Mouse (Mus musculus) stomach, embryonic 14.5 days (tissue): ENCODE measurements around the gene Slc39a8. TPM values are rescaled to one million over a fixed set of nuclear protein-coding genes. Genes with fewer than 3 reads are reported as not detected.
A peak's percentile ranks its signal among the peaks of the same experiment; 100 is the strongest.

Source experiments
- ATAC-seq: fragments of 200-750 bp; cut with Nextera tagmentation; 2 replicates; pipeline ENCODE4 v1.8.0; 2017; ENCODE audit warnings: low read depth, moderate TSS enrichment; ENCODE audit not compliant: insufficient number of reproducible peaks, insufficient read depth, low FRiP score
- H3K27ac ChIP-seq: fragments of 300-500 bp; sonication (generic); 2 replicates; pipeline ENCODE4 v1.5.1; 2014; ENCODE audit warnings: mild to moderate bottlenecking, low read length, moderate library complexity, mixed read lengths
- H3K27me3 ChIP-seq: fragments of 300-500 bp; sonication (generic); 2 replicates; pipeline ENCODE4 v1.6.1; 2014; ENCODE audit warnings: low read length, control low read depth, mixed read lengths; ENCODE audit not compliant: control insufficient read depth, insufficient read depth
- H3K36me3 ChIP-seq: fragments of 300-500 bp; sonication (generic); 2 replicates; pipeline ENCODE4 v1.6.1; 2014; ENCODE audit warnings: mild to moderate bottlenecking, control low read depth, low read length, moderate library complexity, mixed read lengths; ENCODE audit not compliant: control insufficient read depth, insufficient read depth
- H3K4me1 ChIP-seq: fragments of 300-500 bp; sonication (generic); 2 replicates; pipeline ENCODE4 v1.6.1; 2014; ENCODE audit warnings: low read length, control low read depth, mixed read lengths; ENCODE audit not compliant: control insufficient read depth, insufficient read depth
- H3K4me2 ChIP-seq: fragments of 300-500 bp; sonication (generic); replicated peaks from 2 replicates; pipeline ENCODE4 v1.6.1; 2014; ENCODE audit warnings: low read depth, low read length, control low read depth
- H3K4me3 ChIP-seq: fragments of 300-500 bp; sonication (generic); 2 replicates; pipeline ENCODE4 v1.5.1; 2014; ENCODE audit warnings: low read depth, low read length, control low read depth
- H3K9ac ChIP-seq: fragments of 300-500 bp; sonication (generic); replicated peaks from 2 replicates; pipeline ENCODE4 v1.6.1; 2014; ENCODE audit warnings: low read depth, mild to moderate bottlenecking, control low read depth, low read length, moderate library complexity, mixed read lengths
- H3K9me3 ChIP-seq: fragments of 300-500 bp; sonication (generic); 2 replicates; pipeline ENCODE4 v1.6.1; 2016; ENCODE audit warnings: low read depth, low read length, control low read depth; ENCODE audit not compliant: control insufficient read depth
- WGBS: fragments of 180-500 bp; shearing (Covaris S2); extraction: QIAGEN DNeasy Blood & Tissue Kit; methylation state at CpG from one replicate; pipeline ENCODE4 v1.1.7; 2014; 5-methylcytosine and 5-hydroxymethylcytosine counted together
- polyA plus RNA-seq: library from polyadenylated mRNA; unstranded; fragments of >200 nt; fragmentation: Nextera tagmentation; extraction: Ambion mirVana; gene quantifications from 2 replicates; pipeline ENCODE4 v1.2.1, GENCODE M21; 2014

Gene Slc39a8
- polyA plus RNA-seq, 1 experiment from 2014 or later: 7.1 TPM

DNA sequence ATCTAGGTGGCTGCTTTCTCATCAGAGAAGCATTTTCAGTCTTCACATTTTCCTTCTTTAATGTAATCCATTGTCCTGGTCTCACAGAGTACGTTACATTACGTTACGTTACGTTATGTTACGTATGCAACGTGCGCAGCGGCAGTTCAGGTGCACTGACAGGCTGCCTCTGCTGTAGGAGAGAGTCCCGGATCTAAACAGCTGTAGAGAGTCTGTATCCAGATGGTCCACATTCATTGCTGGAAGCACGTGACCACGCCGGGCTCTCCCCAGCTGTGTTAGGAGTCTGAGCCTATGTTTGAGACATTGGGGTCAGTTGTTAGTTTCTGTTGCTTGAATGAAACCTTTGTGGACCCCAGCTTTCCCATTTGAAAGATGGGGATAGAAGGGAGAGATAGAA is 15.1 kb downstream of the Slc39a8 start:
- Histone ChIP-seq H3K27ac (no peak overlapping the region), H3K9ac (no peak overlapping the region), H3K4me1 (no peaks in the 10 kb centered on the region), H3K4me2 (no peak overlapping the region), H3K4me3 (no peak overlapping the region), H3K9me3 (no peaks in the 10 kb centered on the region), H3K27me3 (no peaks in the 10 kb centered on the region), H3K36me3 (no peaks in the 10 kb centered on the region)
- ATAC-seq: no peak
- WGBS: 71% methylated on average over 12 of the region's 12 CpGs

DNA sequence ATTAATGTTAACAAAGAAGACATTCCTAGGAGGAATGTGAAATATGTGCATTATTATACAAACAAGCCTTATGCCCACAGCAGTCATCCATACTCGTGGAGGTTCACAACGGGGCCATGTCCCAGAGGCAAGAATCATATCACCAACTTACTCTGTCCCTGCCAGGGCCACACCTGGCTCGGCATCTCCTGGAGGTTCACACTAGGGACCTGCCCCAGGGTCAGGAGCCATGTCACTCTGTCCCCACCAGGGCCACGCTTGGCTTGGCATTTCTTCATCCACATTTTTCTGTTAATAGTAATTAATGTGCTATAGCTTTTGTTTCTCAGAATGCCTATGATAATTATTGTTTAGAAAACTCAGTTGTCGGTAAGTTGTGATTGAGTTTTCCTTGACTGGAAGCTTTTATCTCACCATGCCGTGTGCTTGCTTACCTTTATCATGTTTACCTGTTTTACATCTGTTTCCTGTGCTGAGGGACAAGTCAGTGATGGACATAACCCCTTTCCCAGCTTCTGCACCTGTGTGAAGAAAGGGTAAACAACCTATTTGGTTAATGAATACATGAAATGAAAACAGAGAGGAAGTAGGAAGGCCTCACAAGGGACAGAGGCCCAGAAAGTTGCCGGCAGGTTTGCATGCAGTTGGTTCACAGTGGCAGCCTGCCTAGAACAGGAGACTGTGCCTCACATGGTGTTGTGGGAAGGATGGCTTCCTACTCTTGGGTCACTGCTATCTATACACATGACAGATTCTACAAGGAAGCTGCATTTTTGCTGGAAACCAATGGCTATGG is 16.8 kb downstream of the Slc39a8 start:
- Histone ChIP-seq H3K27ac (no peak overlapping the region), H3K36me3 (no peaks in the 10 kb centered on the region), H3K4me3 (no peak overlapping the region), H3K9ac (no peak overlapping the region), H3K4me2 (no peak overlapping the region), H3K27me3 (no peaks in the 10 kb centered on the region), H3K9me3 (no peaks in the 10 kb centered on the region), H3K4me1 (no peaks in the 10 kb centered on the region)
- 0 out of 2 replicates have a peak, but pooled peaks have one; percentile 30 for ATAC-seq
- 50% methylated on average over 7 of the region's 7 CpGs for WGBS

DNA sequence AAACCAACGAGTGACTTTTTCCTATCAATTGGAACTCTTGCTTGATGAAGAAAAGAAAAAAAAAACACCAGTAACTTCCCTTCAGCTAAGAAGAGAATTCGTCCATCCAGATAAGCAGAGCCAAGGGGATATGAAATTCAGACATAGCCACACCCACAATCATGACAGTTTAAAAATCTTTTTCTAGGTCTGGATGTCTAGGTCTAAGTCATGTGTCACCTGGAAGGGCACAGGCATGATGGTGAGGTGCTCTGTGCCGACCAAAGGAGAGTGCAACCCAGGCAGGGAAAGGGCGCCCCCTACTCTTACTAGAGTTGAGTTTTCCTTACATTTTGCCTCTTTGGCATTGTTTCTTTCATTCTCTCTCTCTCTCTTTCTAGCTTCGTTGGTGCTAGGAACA is 18.1 kb downstream of the Slc39a8 start:
- WGBS: 62% methylated on average over 5 of the region's 5 CpGs
- no peaks in the 10 kb centered on the region for H3K9me3 ChIP-seq
- ATAC-seq: no peak
- H3K9ac ChIP-seq: no peak overlapping the region
- H3K4me1 ChIP-seq: no peaks in the 10 kb centered on the region
- no peaks in the 10 kb centered on the region for H3K36me3 ChIP-seq
- no peak overlapping the region for H3K4me2 ChIP-seq
- H3K27ac ChIP-seq: no peak overlapping the region
- H3K27me3 ChIP-seq: no peaks in the 10 kb centered on the region
- no peak overlapping the region for H3K4me3 ChIP-seq

DNA sequence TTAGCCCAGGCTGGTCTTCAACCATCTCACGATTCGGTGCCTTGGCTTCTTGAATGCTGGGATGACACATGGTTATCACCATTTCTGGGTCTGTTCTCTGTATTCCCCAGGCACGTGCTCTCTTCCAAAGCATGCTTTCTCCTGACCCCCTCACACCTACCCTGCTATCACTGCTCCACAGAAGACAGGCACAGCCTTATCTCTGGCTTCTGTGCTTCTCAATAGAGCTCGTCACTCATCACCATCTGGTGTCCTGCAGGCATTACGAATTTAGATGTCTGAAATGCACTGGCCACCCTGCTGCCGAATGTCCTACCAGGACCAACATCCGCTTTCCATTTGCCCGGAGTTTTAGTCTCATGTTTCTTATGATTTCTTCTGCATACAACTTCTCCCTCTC is 18.6 kb downstream of the Slc39a8 start:
- Histone ChIP-seq H3K9me3 (no peaks in the 10 kb centered on the region), H3K27me3 (no peaks in the 10 kb centered on the region), H3K4me1 (no peaks in the 10 kb centered on the region), H3K36me3 (no peaks in the 10 kb centered on the region), H3K4me3 (no peak overlapping the region), H3K9ac (no peak overlapping the region), H3K4me2 (no peak overlapping the region), H3K27ac (no peak overlapping the region)
- peak; percentile 24; the same call in 1 of the 2 replicates for ATAC-seq
- 78% methylated on average over 8 of the region's 8 CpGs for WGBS

DNA sequence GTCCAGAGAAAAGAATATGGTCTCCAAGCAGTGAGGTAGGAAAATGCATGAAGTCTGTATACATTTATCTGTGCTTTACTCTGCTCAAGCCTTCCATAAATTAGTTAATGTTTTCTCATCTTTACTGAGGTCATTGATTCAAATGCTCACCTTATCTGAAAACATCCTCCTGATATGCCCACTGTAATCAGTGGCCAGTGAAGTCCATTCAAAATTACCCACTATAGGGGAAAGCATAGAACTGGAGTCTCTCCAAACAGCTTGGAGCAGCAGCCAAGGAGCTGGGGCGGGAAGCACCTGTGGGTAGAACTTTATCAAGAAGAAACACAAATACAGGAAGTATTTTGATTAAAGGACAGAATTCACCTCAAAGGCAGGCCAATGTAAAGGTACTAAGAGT is 19.8 kb downstream of the Slc39a8 start:
- no peaks in the 10 kb centered on the region for H3K36me3 ChIP-seq
- H3K9me3 ChIP-seq: no peaks in the 10 kb centered on the region
- H3K4me2 ChIP-seq: no peak overlapping the region
- no peak overlapping the region for H3K27ac ChIP-seq
- no peaks in the 10 kb centered on the region for H3K27me3 ChIP-seq
- no peak overlapping the region for H3K4me3 ChIP-seq
- no peak for ATAC-seq
- 78% methylated on average over 1 of the region's 1 CpGs for WGBS
- H3K9ac ChIP-seq: no peak overlapping the region
- no peaks in the 10 kb centered on the region for H3K4me1 ChIP-seq

DNA sequence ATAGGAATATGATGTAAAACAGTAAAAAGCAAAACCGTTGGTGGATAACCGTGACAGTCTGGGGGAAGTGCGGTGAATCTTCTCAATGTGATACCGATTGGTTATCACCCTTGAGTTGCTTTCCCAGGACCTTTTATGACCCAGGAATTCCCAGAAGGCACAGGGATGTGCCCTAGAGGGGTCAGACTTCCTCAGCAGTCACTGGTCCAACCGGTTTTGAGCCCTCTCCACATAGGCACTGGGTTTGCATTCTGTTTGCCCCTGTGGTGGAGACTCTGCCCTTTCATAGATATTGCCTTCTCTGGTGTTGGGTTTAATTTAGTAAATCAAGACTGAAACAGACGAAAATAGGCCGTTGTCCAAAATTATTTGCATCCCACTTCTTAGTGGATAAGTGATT is 20.8 kb downstream of the Slc39a8 start:
- H3K27me3 ChIP-seq: no peaks in the 10 kb centered on the region
- no peak overlapping the region for H3K4me2 ChIP-seq
- 63% methylated on average over 7 of the region's 7 CpGs for WGBS
- no peak overlapping the region for H3K27ac ChIP-seq
- no peaks in the 10 kb centered on the region for H3K4me1 ChIP-seq
- no peak for ATAC-seq
- H3K9ac ChIP-seq: no peak overlapping the region
- no peaks in the 10 kb centered on the region for H3K36me3 ChIP-seq
- no peak overlapping the region for H3K4me3 ChIP-seq
- no peaks in the 10 kb centered on the region for H3K9me3 ChIP-seq

DNA sequence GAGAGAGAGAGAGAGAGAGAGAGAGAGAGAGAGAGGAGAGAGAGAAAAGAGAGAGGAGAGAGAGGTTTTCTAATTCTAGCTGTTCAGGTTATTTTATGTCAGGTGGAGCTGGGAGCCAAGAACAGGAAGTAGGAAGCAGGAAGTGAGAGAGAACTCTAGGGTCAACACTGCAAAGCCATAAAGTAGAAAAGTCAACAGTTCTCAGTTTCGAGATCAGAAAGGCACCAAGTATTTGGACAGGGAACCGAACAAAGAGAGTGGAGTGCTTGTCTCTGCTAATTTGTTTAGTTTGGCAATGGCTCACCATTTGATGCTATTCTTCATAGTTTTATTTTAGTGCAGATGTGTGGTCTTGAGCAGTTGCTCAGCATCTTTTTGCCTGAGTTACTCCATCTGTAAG is 26.5 kb downstream of the Slc39a8 start:
- ATAC-seq: no peak; the same call in 1 of the 2 replicates
- no peaks in the 10 kb centered on the region for H3K4me1 ChIP-seq
- no peak overlapping the region for H3K27ac ChIP-seq
- H3K9ac ChIP-seq: no peak overlapping the region
- no peaks in the 10 kb centered on the region for H3K9me3 ChIP-seq
- H3K4me3 ChIP-seq: no peak overlapping the region
- H3K4me2 ChIP-seq: no peak overlapping the region
- WGBS: 54% methylated on average over 2 of the region's 2 CpGs
- H3K27me3 ChIP-seq: no peaks in the 10 kb centered on the region
- no peaks in the 10 kb centered on the region for H3K36me3 ChIP-seq

DNA sequence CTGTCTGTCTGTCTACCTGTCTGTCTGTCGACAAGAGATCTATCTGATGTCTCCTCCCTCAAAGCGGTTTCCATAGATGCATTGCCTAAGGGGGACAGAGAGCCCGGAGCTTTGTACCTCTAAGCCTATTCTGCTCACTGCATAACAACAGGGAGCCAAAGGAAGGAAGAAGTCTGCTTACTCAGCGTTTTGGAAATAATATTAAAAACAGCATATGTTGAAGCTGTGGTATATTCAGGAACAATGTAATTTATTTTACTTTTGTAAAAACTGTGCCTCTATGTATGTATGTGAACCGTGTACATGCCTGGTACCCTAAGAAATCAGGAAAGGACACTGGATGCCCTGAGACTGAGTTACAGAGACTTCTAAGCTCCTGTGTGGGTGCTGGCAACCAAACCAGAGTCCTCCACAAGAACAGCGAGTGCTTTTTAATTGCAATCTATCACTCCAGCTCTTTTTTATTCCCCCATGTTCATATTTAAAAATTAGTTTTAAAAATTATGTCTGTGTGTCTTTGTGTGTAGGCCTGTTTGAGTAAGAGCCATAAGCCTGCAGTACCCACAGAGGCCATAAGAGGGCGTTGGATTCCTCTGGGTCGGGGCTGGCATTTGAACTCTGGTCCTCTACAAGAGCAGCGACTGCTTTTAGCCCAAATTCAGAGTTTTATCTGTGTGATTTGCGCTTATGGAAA is 28.7 kb downstream of the Slc39a8 start:
- H3K27me3 ChIP-seq: no peaks in the 10 kb centered on the region
- no peak for ATAC-seq
- no peak overlapping the region for H3K27ac ChIP-seq
- H3K36me3 ChIP-seq: no peaks in the 10 kb centered on the region
- WGBS: 84% methylated on average over 10 of the region's 10 CpGs
- no peaks in the 10 kb centered on the region for H3K4me1 ChIP-seq
- H3K9me3 ChIP-seq: no peaks in the 10 kb centered on the region
- H3K4me2 ChIP-seq: no peak overlapping the region
- no peak overlapping the region for H3K4me3 ChIP-seq
- no peak overlapping the region for H3K9ac ChIP-seq
